Mouse (Mus musculus) 3134 (cell line): ENCODE results near the gene Bmpr1a.

Experiments used
- DNase-seq: peaks from one replicate; pipeline ENCODE4 v3.0.0-alpha.2; 2011; ENCODE audit warnings: low spot score; ENCODE audit not compliant: insufficient read length; ENCODE audit errors: extremely low read depth

Gene Bmpr1a

GRCm38 (mm10) chr14:34503325-34503647 is at the start of gene Bmpr1a:
Gene Bmpr1a (minus strand): TSS chr14:34503341.
- DNase-seq: no peak

- no peak for DNase-seq
Observed at GRCm38 (mm10) chr14:34552226-34552625, 49.1 kb upstream of the Bmpr1a start.

GRCm38 (mm10) chr14:34549004-34549671 is 46.0 kb upstream of the Bmpr1a start:
- DNase-seq: peak; percentile 88

- DNase-seq: peak; percentile 59
Observed at GRCm38 (mm10) chr14:34548391-34549001, 45.4 kb upstream of the Bmpr1a start.

GRCm38 (mm10) chr14:34544545-34544944 is 41.4 kb upstream of the Bmpr1a start:
- DNase-seq: no peak

- DNase-seq: no peak
Observed at GRCm38 (mm10) chr14:34544001-34544400, 40.9 kb upstream of the Bmpr1a start.

- DNase-seq: no peak
Observed at GRCm38 (mm10) chr14:34543596-34543995, 40.5 kb upstream of the Bmpr1a start.

- DNase-seq: no peak
Observed at GRCm38 (mm10) chr14:34541896-34542295, 38.8 kb upstream of the Bmpr1a start.

- DNase-seq: no peak
Observed at GRCm38 (mm10) chr14:34540685-34541162, 37.6 kb upstream of the Bmpr1a start.

GRCm38 (mm10) chr14:34535883-34536282 is 32.7 kb upstream of the Bmpr1a start:
- DNase-seq: no peak

- no peak for DNase-seq
Observed at GRCm38 (mm10) chr14:34533537-34533936, 30.4 kb upstream of the Bmpr1a start.

GRCm38 (mm10) chr14:34532536-34532935 is 29.4 kb upstream of the Bmpr1a start:
- DNase-seq: peak; percentile 25

- DNase-seq: no peak
Observed at GRCm38 (mm10) chr14:34528804-34529203, 25.7 kb upstream of the Bmpr1a start.

- DNase-seq: no peak
Observed at GRCm38 (mm10) chr14:34522701-34523100, 19.6 kb upstream of the Bmpr1a start, which contains the start of gene 9230112D13Rik. Gene 9230112D13Rik (minus strand): TSS chr14:34522801.

- no peak for DNase-seq
Observed at GRCm38 (mm10) chr14:34517959-34518544, 14.9 kb upstream of the Bmpr1a start.

- DNase-seq: no peak
Observed at GRCm38 (mm10) chr14:34516960-34517577, 13.9 kb upstream of the Bmpr1a start.

- DNase-seq: no peak
Observed at GRCm38 (mm10) chr14:34515860-34516259, 12.7 kb upstream of the Bmpr1a start.

- peak; percentile 81 for DNase-seq
Observed at GRCm38 (mm10) chr14:34514120-34514519, 11.0 kb upstream of the Bmpr1a start.

- no peak for DNase-seq
Observed at GRCm38 (mm10) chr14:34512602-34513001, 9.5 kb upstream of the Bmpr1a start.

GRCm38 (mm10) chr14:34511901-34512300 is 8.8 kb upstream of the Bmpr1a start:
- DNase-seq: no peak

- no peak for DNase-seq
Observed at GRCm38 (mm10) chr14:34508842-34509439, 5.8 kb upstream of the Bmpr1a start.
